Mouse (Mus musculus) neutrophil, adult 5-6 weeks (primary cell): ENCODE results near the gene Itpr3. TPM values are rescaled to one million over a fixed set of nuclear protein-coding genes. Genes with fewer than 3 reads are reported as not detected.

ENCODE experiments used
- ATAC-seq: fragments of 151-379, 151-347 bp; 2 replicates; pipeline ENCODE4 v1.8.0; 2017; ENCODE audit warnings: mild to moderate bottlenecking, moderate TSS enrichment; ENCODE audit not compliant: insufficient number of reproducible peaks, poor library complexity, low FRiP score, severe bottlenecking; ENCODE audit errors: extremely low read depth
- total RNA-seq: library from RNA; stranded (forward); fragments of 200-1000 nt; gene quantifications from 2 replicates; pipeline ENCODE4 v1.2.3, GENCODE M21; 2017

The Itpr3 gene
- total RNA-seq, 1 experiment from 2014 or later, result 73.7 TPM

GRCm38 (mm10) chr17:27129819-27130218 lies 72.7 kb downstream of the Itpr3 start:
- ATAC-seq, result no peak

GRCm38 (mm10) chr17:27130246-27130645 lies 73.1 kb downstream of the Itpr3 start:
- ATAC-seq, result no peak

DNA sequence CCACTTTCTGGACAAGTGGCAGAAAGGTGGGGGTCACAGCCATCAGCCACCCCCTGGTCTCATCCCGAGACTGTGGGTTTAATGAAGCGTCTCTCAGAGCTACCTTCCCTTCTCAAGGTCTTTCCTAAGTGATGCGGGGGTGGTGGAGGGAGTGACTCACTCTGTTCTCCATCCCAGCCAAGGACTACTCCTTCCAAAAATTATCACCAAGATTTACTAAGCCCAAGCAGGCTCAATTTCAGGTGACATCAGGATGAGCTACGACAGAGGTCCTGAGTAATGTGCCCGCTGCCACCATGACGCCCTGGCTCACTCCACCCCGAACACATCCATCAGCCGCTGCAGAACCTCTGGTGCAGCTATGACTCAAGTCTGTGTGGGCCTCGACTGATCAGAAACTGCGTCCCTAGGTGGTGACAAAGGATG lies 74.1 kb downstream of the Itpr3 start:
- ATAC-seq, result no peak

- no peak for ATAC-seq
Measured at GRCm38 (mm10) chr17:27132238-27132637, 75.1 kb downstream of the Itpr3 start.

DNA sequence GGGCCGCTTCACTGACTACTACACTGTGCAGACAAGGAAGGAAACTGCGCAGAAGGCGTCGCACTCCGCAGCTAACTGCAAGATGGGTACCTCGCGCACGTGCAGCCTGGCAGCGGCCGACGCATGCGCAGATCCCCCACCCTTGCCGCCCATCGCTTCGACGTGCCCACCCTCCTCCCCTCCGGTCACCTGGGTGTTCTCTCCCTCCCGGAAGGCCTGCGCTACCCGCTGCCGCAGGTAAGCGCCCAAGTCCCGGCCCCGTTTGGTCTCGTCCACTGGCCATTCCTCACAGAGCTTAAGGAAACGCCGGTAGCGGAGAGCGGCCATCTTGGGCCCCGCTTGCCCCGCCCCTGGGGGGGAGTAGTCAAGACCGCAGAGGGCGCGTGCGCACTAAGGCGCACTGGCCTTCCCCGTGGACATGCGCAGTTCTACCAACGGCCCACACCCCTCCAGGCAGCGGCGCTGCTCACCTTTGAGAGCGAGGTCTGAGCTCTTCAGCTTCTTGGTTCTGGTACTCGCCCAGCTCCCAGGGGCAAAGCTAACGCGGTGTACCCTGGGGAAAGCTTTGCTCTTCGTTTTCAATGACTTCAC lies 76.5 kb downstream of the Itpr3 start, which contains the start of gene Uqcc2:
Gene Uqcc2 (minus strand): TSS at position 366 of the 591 bp plus-strand sequence.
- ATAC-seq, result peak; percentile 81

DNA sequence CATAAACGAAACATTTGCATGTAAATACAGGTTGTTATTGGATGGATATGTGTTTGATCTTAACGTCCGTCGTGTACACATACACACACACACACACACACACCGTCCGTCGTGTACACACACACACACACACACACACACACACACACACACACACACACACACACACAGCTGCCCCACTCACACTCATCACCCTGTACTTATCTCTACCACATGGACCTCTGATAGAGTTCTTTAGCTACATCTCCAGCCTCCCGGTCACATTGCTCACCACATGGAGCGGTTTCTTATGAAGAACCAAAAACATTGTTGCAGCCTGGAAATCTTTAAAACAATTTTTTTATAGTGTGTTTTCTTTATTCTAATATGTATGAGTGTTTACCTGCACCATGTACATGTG lies 77.1 kb downstream of the Itpr3 start:
- ATAC-seq, result no peak

- ATAC-seq, result no peak
Measured at GRCm38 (mm10) chr17:27134715-27135114, 77.6 kb downstream of the Itpr3 start.

GRCm38 (mm10) chr17:27138396-27138795 lies 81.3 kb downstream of the Itpr3 start:
- no peak for ATAC-seq

GRCm38 (mm10) chr17:27139304-27139703 lies 82.2 kb downstream of the Itpr3 start:
- ATAC-seq, result no peak

GRCm38 (mm10) chr17:27140262-27140661 lies 83.2 kb downstream of the Itpr3 start:
- no peak for ATAC-seq

DNA sequence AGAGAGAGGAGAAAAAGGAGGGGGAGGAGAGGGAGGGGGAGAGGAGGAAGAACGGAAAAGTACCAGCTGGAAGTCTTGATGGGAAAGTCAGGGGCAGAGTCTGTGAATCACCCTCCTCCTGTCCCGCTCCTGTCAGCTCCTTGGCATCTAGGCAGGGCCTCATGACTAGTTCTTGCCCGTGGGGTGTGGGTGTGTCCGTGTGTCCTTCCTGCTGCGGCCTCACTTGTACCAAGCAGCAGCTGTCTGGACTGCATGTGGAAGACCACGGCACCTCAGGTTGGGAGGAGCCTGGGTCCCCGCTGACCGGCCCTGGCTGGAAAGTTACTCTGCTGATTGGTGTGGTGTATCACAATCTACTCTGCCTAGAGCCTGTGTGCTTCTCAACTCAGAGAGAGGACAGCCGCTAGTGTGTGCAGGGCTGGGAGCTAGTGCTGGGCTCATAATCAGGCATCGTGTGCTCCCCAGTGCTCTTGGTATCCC lies 84.9 kb downstream of the Itpr3 start:
- ATAC-seq, result no peak

GRCm38 (mm10) chr17:27144152-27144551 lies 87.0 kb downstream of the Itpr3 start:
- no peak for ATAC-seq

DNA sequence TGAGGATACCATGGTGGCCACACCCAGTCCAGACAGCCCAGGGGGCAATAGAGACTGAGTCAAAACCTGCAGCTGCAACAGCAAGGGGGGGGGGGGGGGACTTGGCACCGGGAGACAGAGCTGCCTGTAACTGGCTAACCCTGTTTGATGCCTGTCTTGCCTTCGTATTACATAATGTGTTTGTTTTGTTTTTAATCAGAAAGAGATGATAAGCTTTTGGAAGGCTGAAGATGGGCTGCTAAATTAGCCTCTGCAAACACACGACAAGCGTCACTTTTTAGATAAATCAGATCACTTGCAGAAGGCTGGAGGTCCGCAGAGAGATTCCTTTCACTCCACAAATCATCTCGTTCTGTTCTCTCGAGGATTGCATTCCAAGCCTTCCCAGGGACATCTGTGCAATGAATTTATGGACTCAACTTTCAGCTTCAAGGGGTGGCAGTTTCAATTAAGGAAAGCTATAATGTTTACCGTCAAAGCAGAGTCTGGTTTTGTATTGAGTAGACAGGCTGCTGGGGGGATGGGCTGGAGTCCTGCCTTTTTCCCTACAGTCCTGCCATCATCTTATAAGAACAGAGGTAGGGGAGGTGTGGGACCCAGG lies 89.3 kb downstream of the Itpr3 start:
- ATAC-seq, result no peak

DNA sequence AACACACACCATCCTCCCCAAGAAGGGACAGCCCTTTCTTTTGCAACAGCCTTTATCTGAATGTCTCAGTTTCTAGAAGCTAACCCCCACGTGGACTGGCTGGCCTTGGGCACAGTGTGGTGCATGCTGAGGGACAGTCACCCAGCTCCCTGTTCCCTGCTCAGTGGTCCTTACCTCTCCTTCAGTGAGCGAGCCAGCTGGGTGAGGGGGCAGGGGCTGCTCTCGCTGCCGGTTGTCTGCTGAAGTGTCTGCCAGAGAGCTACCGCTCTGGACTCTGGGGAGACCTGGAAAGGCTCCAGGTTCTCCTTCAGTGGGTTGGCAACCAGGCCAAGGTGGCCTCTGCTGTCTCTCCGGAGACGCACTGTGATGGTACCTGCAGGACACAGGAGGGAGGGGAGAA lies 93.8 kb downstream of the Itpr3 start:
- no peak for ATAC-seq

DNA sequence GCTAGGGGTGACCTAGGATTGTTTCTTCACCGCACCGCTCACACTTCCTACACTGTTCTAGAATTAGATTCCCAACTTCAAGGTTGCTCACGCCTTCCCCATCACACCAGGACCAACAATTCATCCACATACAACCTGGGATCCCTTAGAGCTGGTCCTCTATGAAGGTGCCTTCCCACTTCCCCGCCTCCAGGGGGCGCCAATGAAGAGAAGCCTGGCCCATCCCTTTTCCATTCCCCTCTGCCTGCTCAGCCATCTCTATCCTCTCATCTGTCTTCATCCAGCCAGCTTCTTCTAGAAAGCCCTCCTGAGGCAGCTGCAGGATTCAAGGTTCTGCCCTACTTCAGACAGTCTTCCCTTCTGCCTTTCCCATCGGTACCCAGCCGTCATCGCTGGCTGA lies 94.3 kb downstream of the Itpr3 start:
- ATAC-seq, result peak; percentile 18; the same call in 1 of the 2 replicates

DNA sequence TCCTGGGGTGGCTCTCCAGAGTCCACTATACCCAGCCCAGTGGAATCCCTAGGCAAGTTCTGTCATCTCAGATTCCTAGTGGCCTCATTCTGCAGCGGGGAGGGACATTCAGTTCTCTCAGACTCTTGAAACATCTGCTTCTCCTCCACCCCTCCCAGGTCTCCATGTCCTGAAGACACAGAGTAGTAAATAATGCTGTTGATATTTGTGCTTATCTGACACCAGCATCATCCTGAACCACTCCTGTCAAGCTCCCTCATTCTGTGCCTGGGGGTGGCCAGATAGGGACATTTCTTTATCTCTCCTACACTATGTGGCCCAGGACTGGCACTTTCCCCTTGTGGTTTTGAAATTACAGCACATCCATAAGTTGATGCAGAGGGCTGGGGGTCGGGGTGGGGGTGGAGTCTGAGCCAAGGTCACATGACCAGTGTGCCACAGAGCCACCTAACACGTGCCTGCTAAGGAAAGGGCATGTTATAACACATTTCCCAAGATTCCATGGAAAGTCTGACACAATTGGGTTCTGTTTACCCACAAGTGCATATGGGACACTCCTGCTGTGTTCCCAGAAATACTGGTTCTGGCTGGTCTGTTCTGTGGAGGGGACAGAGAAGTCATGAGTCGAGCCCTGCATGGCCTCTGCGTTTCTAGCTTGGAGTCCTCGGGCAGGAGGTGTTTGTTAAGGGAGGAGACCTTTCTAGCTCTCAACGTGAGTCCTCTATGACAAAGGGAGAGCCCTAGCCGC lies 96.0 kb downstream of the Itpr3 start:
- no peak for ATAC-seq

- no peak for ATAC-seq
Measured at GRCm38 (mm10) chr17:27153773-27154193, 96.7 kb downstream of the Itpr3 start.

GRCm38 (mm10) chr17:27154256-27154655 lies 97.2 kb downstream of the Itpr3 start:
- no peak for ATAC-seq

- no peak for ATAC-seq
Measured at GRCm38 (mm10) chr17:27154881-27155280, 97.8 kb downstream of the Itpr3 start.

GRCm38 (mm10) chr17:27155752-27156151 lies 98.6 kb downstream of the Itpr3 start:
- no peak for ATAC-seq
